Comparison of ENCODE assay signal across 14 mouse cellular contexts in the genomic region with DNA sequence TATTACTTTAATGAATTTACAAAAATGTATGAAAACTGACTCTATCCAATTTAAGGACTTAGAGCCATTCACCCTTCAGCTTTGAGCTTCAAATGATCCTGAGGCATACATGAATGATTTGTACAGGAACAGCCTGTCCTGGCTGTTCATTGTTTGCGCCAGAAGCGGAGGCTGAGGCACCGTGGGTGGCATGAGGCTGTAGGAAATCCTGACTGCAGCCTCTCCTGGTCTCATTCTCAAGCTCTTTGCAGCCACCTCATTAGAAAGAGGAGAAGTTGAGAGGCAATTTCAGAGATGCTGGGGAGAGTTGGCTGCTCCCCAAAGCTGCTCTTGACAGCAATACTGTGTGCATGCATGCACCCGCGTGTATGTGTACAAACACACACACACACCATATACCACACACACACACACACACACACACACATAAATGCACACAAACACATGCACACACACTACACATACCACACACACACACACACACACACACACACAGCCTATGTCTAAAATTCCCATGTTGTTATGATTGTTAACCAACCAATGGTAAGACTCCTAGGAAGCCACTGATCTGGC.
DNase-seq lines count a peak whose midpoint lies in the region; ATAC-seq lines count a peak whose summit lies in the region.
"Had no signal": no experiment of that assay in that cellular context is flagged by ENCODE, and none has a peak within 500 bp of the region (broad histone marks: within the 10 kb centered on the region; RNA-seq: fewer than 3 reads in every experiment).

No protein-coding gene starts in this region.

- no peaks in the 10 kb centered on the region for H3K27me3 ChIP-seq in forebrain, embryonic 13.5 days
- H3K27me3 ChIP-seq in forebrain, embryonic 10.5 days (ENCODE audit: poor library complexity, severe bottlenecking), result no peaks in the 10 kb centered on the region
- H3K27me3 ChIP-seq: embryonic facial prominence, embryonic 15.5 days had no signal

- intact Hi-C loops in left cerebral cortex, postnatal 36 days (cut with DNase I), result no loop called here

- DNase-seq in forebrain, embryonic 10.5 days (ENCODE audit: extremely low spot score, low spot score), result no peak
- peak; percentile 21 to 26 for DNase-seq in right cerebral cortex, postnatal 10 days (ENCODE audit: low spot score in 2 of 2)
- no peak for DNase-seq in right cerebral cortex, postnatal 4 days
- DNase-seq in left cerebral cortex, postnatal 36 days (ENCODE audit: low spot score in 2 of 2), result peak; percentile 19 to 48
- no peak for DNase-seq in kidney, adult 8-10 months
- DNase-seq in kidney, postnatal 10 days, result no peak
- no peak for DNase-seq in cerebellum, adult 18-20 months
- DNase-seq: adrenal gland, postnatal 10 days; B cell, adult 2 months; cerebellum, adult 2 months; gastrocnemius, postnatal 36 days had no signal

- H3K4me1 ChIP-seq in forebrain, embryonic 13.5 days, result 0 out of 2 replicates have a peak, but pooled peaks cover 7% of the 10 kb centered on the region
- peaks cover 15% of the 10 kb centered on the region for H3K4me1 ChIP-seq in forebrain, embryonic 10.5 days

- H3K9me3 ChIP-seq in forebrain, embryonic 13.5 days (replicated peaks), result no peaks in the 10 kb centered on the region
- no peaks in the 10 kb centered on the region for H3K9me3 ChIP-seq in forebrain, embryonic 10.5 days
- H3K9me3 ChIP-seq: embryonic facial prominence, embryonic 15.5 days had no signal

- no peak overlapping the region for H3K27ac ChIP-seq in forebrain, embryonic 13.5 days
- H3K27ac ChIP-seq in forebrain, embryonic 10.5 days, result no peak overlapping the region
- H3K27ac ChIP-seq: embryonic facial prominence, embryonic 15.5 days had no signal

- no peak overlapping the region for H3K9ac ChIP-seq in forebrain, embryonic 13.5 days
- H3K9ac ChIP-seq: embryonic facial prominence, embryonic 15.5 days had no signal

- ATAC-seq in forebrain, embryonic 13.5 days, result peak; percentile 63; the same call in 1 of the 2 replicates
- ATAC-seq: intestine, postnatal 0 days had no signal

- H3K36me3 ChIP-seq in forebrain, embryonic 13.5 days (ENCODE audit: poor library complexity, severe bottlenecking), result no peaks in the 10 kb centered on the region
- no peaks in the 10 kb centered on the region for H3K36me3 ChIP-seq in forebrain, embryonic 10.5 days (replicated peaks)
- H3K36me3 ChIP-seq: embryonic facial prominence, embryonic 15.5 days had no signal

- no peak overlapping the region for H3K4me3 ChIP-seq in forebrain, embryonic 13.5 days
- no peak overlapping the region for H3K4me3 ChIP-seq in forebrain, embryonic 10.5 days
- H3K4me3 ChIP-seq: embryonic facial prominence, embryonic 15.5 days had no signal

- WGBS in forebrain, embryonic 13.5 days, result 27% methylated on average over 5 of the region's 5 CpGs
- WGBS in forebrain, embryonic 10.5 days, result 58% methylated on average over 5 of the region's 5 CpGs

- H3K4me2 ChIP-seq in forebrain, embryonic 13.5 days, result no peak overlapping the region
- H3K4me2 ChIP-seq: embryonic facial prominence, embryonic 15.5 days had no signal

Comparison
In these comparisons a context has a peak if more than half of its experiments do, and no peak if none do; other contexts are left out.
1. DNase-seq: peak in right cerebral cortex, postnatal 10 days (2 of 2) and left cerebral cortex, postnatal 36 days (2 of 2); none in forebrain, embryonic 10.5 days (single experiment), right cerebral cortex, postnatal 4 days (single experiment), kidney, adult 8-10 months (0 of 2), kidney, postnatal 10 days (single experiment) and cerebellum, adult 18-20 months (0 of 2).